Comparison of ENCODE assay signal across 8 mouse cellular contexts in the genomic region with DNA sequence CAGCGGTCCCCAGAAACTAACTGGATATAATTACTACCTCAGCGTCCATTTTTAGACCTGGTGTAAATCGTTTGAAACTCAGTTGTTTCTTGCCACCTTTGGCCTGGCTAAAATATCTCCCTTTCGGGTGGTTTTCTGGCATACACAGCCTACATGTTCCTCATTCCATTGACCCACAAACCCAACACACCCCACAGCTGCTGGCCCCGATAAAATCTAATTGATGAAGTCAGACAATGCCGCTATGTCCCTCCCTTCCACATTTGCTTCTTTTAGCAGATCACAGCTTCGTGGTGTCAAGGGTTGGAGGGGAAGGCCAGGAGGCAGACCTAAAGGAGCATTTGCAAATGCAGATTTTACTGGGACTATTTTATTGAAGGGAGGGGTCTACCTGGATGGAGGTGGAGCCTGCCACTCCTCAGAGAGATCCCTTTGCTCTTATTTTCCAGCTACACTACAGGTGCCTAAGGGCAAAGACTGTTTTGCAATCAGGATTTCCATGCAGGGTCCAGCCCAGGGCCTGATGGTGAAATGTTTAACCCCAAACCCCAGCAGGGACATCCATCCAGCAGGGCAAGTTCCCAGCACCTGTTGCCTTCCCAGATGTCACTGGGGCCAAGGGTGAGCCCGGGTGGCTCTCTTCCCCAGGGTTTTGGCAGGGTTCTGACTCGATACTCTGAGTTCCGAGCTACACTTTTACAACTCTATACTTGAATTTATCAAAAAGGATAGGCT. TPM values are rescaled to one million over a fixed set of nuclear protein-coding genes. Genes with fewer than 3 reads are reported as not detected.
DNase-seq lines count a peak whose midpoint lies in the region; ATAC-seq and TF ChIP-seq lines count a peak whose summit lies in the region.

No protein-coding gene starts in this region.

- ATAC-seq in lung, embryonic 14.5 days (ENCODE audit: insufficient read depth) = no peak
- no peak for ATAC-seq in forebrain, embryonic 16.5 days
- no peak for ATAC-seq in limb, embryonic 11.5 days (ENCODE audit: insufficient number of reproducible peaks, low FRiP score, low TSS enrichment, low read depth)
- no peak for ATAC-seq in stomach, embryonic 15.5 days (ENCODE audit: insufficient read depth, low FRiP score, low read depth)

- H3K4me1 ChIP-seq in lung, embryonic 14.5 days (ENCODE audit: insufficient read depth) = peaks cover 7% of the 10 kb centered on the region; the same call in 1 of the 2 replicates
- peaks cover 22% of the 10 kb centered on the region for H3K4me1 ChIP-seq in forebrain, embryonic 16.5 days (replicated peaks; ENCODE audit: control insufficient read depth, insufficient read depth, low read length)
- 0 out of 2 replicates have a peak, but pooled peaks cover 14% of the 10 kb centered on the region for H3K4me1 ChIP-seq in limb, embryonic 11.5 days (ENCODE audit: control insufficient read depth, insufficient read depth, low read length)
- peaks cover 18% of the 10 kb centered on the region; the same call in 1 of the 2 replicates for H3K4me1 ChIP-seq in stomach, embryonic 15.5 days

- H3K27me3 ChIP-seq in lung, embryonic 14.5 days (ENCODE audit: insufficient read depth, low read length) = peaks cover 17% of the 10 kb centered on the region; the same call in 1 of the 2 replicates
- H3K27me3 ChIP-seq in forebrain, embryonic 16.5 days (replicated peaks; ENCODE audit: control insufficient read depth, insufficient read depth, low read length) = 0 out of 2 replicates have a peak, but pooled peaks cover 4% of the 10 kb centered on the region
- H3K27me3 ChIP-seq in limb, embryonic 11.5 days (ENCODE audit: control insufficient read depth, insufficient read depth, low read length) = peaks cover 37% of the 10 kb centered on the region
- H3K27me3 ChIP-seq in stomach, embryonic 15.5 days (replicated peaks) = 0 out of 2 replicates have a peak, but pooled peaks cover 8% of the 10 kb centered on the region

- H3K36me3 ChIP-seq in lung, embryonic 14.5 days (ENCODE audit: insufficient read depth) = no peaks in the 10 kb centered on the region
- H3K36me3 ChIP-seq in forebrain, embryonic 16.5 days (ENCODE audit: control insufficient read depth, insufficient read depth) = no peaks in the 10 kb centered on the region
- H3K36me3 ChIP-seq in limb, embryonic 11.5 days (ENCODE audit: control insufficient read depth, insufficient read depth, low read length) = no peaks in the 10 kb centered on the region
- H3K36me3 ChIP-seq in stomach, embryonic 15.5 days = no peaks in the 10 kb centered on the region

- no peak overlapping the region for H3K27ac ChIP-seq in lung, embryonic 14.5 days (ENCODE audit: low read depth)
- no peak overlapping the region for H3K27ac ChIP-seq in forebrain, embryonic 16.5 days (ENCODE audit: low read length)
- H3K27ac ChIP-seq in limb, embryonic 11.5 days (replicated peaks; ENCODE audit: low read depth, low read length) = no peak overlapping the region
- H3K27ac ChIP-seq in stomach, embryonic 15.5 days = no peak overlapping the region

- no peak overlapping the region for H3K9ac ChIP-seq in lung, embryonic 14.5 days
- H3K9ac ChIP-seq in forebrain, embryonic 16.5 days (replicated peaks; ENCODE audit: low read depth, low read length) = peak overlapping the region; percentile 57; the same call in 1 of the 2 replicates
- no peak overlapping the region for H3K9ac ChIP-seq in limb, embryonic 11.5 days (ENCODE audit: low read length)
- H3K9ac ChIP-seq in stomach, embryonic 15.5 days = no peak overlapping the region

- no peak for DNase-seq in lung, embryonic 14.5 days
- no peak for DNase-seq in lung, postnatal 14 days
- DNase-seq in limb, embryonic 11.5 days (ENCODE audit: low spot score) = peak; percentile 25
- no peak for DNase-seq in yolk sac, embryonic 10.5 days (ENCODE audit: low spot score)
- no peak for DNase-seq in urinary bladder, adult 18-20 months (ENCODE audit: low spot score in 2 of 2)
- no peak for DNase-seq in right cerebral cortex, postnatal 36 days (ENCODE audit: low spot score in 2 of 2)

- H3K9me3 ChIP-seq in lung, embryonic 14.5 days (ENCODE audit: low read depth, low read length) = no peaks in the 10 kb centered on the region
- H3K9me3 ChIP-seq in forebrain, embryonic 16.5 days (ENCODE audit: control insufficient read depth, low read length) = no peaks in the 10 kb centered on the region
- no peaks in the 10 kb centered on the region for H3K9me3 ChIP-seq in limb, embryonic 11.5 days (ENCODE audit: control insufficient read depth, low read length)
- no peaks in the 10 kb centered on the region for H3K9me3 ChIP-seq in stomach, embryonic 15.5 days

- WGBS in lung, embryonic 14.5 days = 55% methylated on average over 10 of the region's 10 CpGs
- 56% methylated on average over 10 of the region's 10 CpGs for WGBS in forebrain, embryonic 16.5 days
- 34% methylated on average over 10 of the region's 10 CpGs for whole genome bisulfite sequencing in limb, embryonic 11.5 days
- WGBS in stomach, embryonic 15.5 days = 53% methylated on average over 10 of the region's 10 CpGs

- H3K4me3 ChIP-seq in lung, embryonic 14.5 days (ENCODE audit: low read depth, low read length) = 0 out of 2 replicates have a peak overlapping the region, but pooled peaks have one; percentile 15
- peak overlapping the region; percentile 40; the same call in 1 of the 2 replicates for H3K4me3 ChIP-seq in forebrain, embryonic 16.5 days (replicated peaks; ENCODE audit: low read length)
- H3K4me3 ChIP-seq in limb, embryonic 11.5 days (ENCODE audit: low read depth, low read length) = peak overlapping the region; percentile 24
- H3K4me3 ChIP-seq in stomach, embryonic 15.5 days (replicated peaks) = peak overlapping the region; percentile 36; the same call in 1 of the 2 replicates

- TF ChIP-seq CTCF in lung, embryonic 14.5 days (IDR thresholded peaks at IDR 0.05; ENCODE audit: low read depth) = no peak

- peak overlapping the region; percentile 55 for H3K4me2 ChIP-seq in lung, embryonic 14.5 days
- H3K4me2 ChIP-seq in forebrain, embryonic 16.5 days (ENCODE audit: low read length) = peak overlapping the region; percentile 74
- H3K4me2 ChIP-seq in limb, embryonic 11.5 days (ENCODE audit: low read depth, severe bottlenecking) = peak overlapping the region; percentile 48; the same call in 1 of the 2 replicates
- peak overlapping the region; percentile 69 for H3K4me2 ChIP-seq in stomach, embryonic 15.5 days

RNA-seq across cellular contexts. Expression of gene Rgma, which starts 3.6 kb away (rescaled TPM):
- 19.0 and 22.8 TPM in 2 replicates for polyA plus RNA-seq in lung, embryonic 14.5 days (2014; fragmentation: Nextera tagmentation; extraction: Ambion mirVana)
- polyA plus RNA-seq in forebrain, embryonic 16.5 days (2015; fragmentation: Nextera tagmentation; extraction: Ambion mirVana) = 22.2 and 23.1 TPM in 2 replicates
- 27.1 and 28.6 TPM in 2 replicates for polyA plus RNA-seq in limb, embryonic 11.5 days (2014; fragmentation: Nextera tagmentation; extraction: Ambion mirVana)
- 12.1 and 14.9 TPM in 2 replicates for polyA plus RNA-seq in stomach, embryonic 15.5 days (2015; fragmentation: Nextera tagmentation; extraction: Ambion mirVana)
